Mouse (Mus musculus) cortical plate, adult 2 months (tissue): ENCODE measurements around the gene Iqcf3.

Source experiments
- CTCF ChIP-seq: fragments of 200-500 bp; IDR thresholded peaks from 2 replicates; pipeline ENCODE4 v1.5.1; 2011; ENCODE audit warnings: mild to moderate bottlenecking, control low read depth, low read length; ENCODE audit not compliant: insufficient read depth; ENCODE audit errors: extremely low read depth
- POLR2A ChIP-seq: fragments of 200-500 bp; IDR thresholded peaks from 2 replicates; pipeline ENCODE4 v1.6.1; 2011; ENCODE audit warnings: mild to moderate bottlenecking, low read length, control low read depth; ENCODE audit not compliant: insufficient read depth; ENCODE audit errors: extremely low read depth

- TF ChIP-seq CTCF (no peak), POLR2A (no peak)
Measured at GRCm38 (mm10) chr9:106562291-106562690, 860 bp upstream of the Iqcf3 start.
